Mouse (Mus musculus) liver, embryonic 16.5 days (tissue): ENCODE data around the gene Guk1. TPM values are rescaled to one million over a fixed set of nuclear protein-coding genes. Genes with fewer than 3 reads are reported as not detected.

ENCODE experiments used
- polyA plus RNA-seq: library from polyadenylated mRNA; unstranded; fragments of >200 nt; fragmentation: Nextera tagmentation; extraction: Ambion mirVana; gene quantifications from 2 replicates; pipeline ENCODE4 v1.2.1, GENCODE M21; 2015

Gene Guk1
- polyA plus RNA-seq, 1 experiment from 2014 or later = 55.0 TPM

Other genes with a start within 250 kb of the Guk1 start
- 17.9 and 22.4 TPM in 2 replicates for gene Hist3h2ba, start 243.3 kb downstream of the Guk1 start, polyA plus RNA-seq
- 21.2 and 24.4 TPM in 2 replicates for gene Hist3h2a, start 237.5 kb downstream of the Guk1 start, polyA plus RNA-seq
- gene Trim17, start 237.5 kb downstream of the Guk1 start, polyA plus RNA-seq = 0.15 and 0.19 TPM in 2 replicates
- gene Trim11, start 214.1 kb downstream of the Guk1 start, polyA plus RNA-seq = 8.2 and 8.7 TPM in 2 replicates
- 0.12 and 0.34 TPM in 2 replicates for gene Obscn, start 55.8 kb downstream of the Guk1 start, polyA plus RNA-seq
- gene Iba57, start 28.5 kb downstream of the Guk1 start, polyA plus RNA-seq = 12.8 and 13.3 TPM in 2 replicates
- gene Gjc2, start 9.0 kb downstream of the Guk1 start, polyA plus RNA-seq = 0.08 and 0.20 TPM in 2 replicates
- 43.1 and 44.3 TPM in 2 replicates for gene Mrpl55, start 10.3 kb upstream of the Guk1 start, polyA plus RNA-seq
- gene 2310033P09Rik, start 16.1 kb upstream of the Guk1 start, polyA plus RNA-seq = 14.6 and 15.1 TPM in 2 replicates
- gene Arf1, start 36.1 kb upstream of the Guk1 start, polyA plus RNA-seq = 251 and 257 TPM in 2 replicates
- gene Wnt3a, start 98.5 kb upstream of the Guk1 start, polyA plus RNA-seq = not detected in 2 replicates
- 0.22 and 0.32 TPM in 2 replicates for gene Wnt9a, start 114.7 kb upstream of the Guk1 start, polyA plus RNA-seq
- not detected in 2 replicates for gene Prss38, start 183.4 kb upstream of the Guk1 start, polyA plus RNA-seq